Mouse (Mus musculus) WW6 (cell line): ENCODE results near the gene Tlr8.

Experiments used
- DNase-seq: peaks from one replicate; pipeline ENCODE4 v3.0.0-alpha.2; 2013; ENCODE audit warnings: low read depth, low spot score

Gene Tlr8

DNA sequence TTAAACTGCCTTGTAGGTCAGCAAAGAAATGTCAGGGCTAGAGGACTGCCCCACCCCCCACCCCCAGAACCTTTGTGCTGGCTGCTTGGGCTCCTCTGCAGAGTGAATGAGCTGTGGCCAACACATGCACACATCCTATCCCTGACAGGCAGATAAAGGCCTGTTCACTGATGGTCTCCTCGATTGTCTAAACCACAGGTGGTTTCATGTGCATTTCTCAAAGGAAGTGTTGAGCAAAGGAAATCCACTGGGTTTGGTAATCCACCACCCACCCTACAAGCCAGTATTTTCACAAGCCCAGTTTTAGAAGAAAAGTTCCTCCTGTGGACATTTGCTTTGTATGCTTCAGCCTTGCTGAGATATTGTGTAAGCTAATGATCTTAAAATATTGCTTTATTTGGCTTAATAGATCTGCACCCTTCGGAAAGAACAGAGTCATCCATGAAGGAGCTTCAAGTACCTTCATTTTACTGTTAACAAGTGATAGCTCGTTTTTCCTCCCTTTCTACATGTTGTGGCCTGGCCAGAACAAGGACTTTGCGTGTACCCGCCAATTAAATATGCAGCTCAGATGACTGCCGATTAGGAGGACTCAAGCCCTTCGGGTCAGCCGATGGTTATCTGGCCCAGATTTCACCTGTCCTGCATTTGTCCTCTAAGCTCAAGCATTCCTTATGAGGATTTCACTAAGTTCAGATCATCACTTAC is 58.2 kb downstream of the Tlr8 start:
- DNase-seq = no peak

DNA sequence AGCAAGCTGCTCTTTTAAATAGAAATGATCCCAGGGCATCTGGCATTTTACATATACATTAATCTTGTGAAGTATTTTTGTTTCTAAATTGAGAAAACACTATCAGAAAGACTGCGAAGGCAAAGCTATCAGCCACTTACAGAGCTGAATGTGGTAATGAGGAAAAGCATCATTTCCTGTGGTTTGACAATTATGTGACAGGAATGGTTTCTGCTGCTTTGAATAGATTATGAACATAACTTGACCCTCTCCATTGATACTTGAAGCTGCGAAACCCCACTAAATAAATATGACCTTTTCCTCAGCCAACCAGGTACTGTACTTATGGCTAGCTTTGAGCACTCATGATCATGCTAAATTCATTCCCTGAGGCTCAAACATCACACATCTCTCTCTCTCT is 62.8 kb downstream of the Tlr8 start:
- no peak for DNase-seq

DNA sequence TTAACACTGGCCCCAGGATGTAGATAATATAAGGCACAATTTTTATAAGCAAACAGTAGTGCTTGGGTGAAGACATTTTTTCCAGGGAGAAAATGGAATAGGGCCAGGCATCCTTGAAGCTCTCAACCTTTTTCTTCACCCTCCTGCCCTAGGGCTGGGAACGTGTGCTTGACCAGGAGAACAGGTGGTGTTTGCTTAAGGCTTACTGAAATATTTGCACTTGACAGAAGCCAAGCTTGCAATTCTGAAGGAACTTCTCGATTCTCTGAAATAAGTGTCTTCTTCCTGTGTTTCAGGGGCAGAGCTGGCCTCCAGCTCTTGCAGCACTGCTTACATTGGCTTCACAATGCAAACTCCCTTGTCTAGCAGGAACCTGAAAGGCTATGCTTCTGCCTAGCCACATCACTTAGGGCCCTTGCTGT is 68.9 kb downstream of the Tlr8 start:
- DNase-seq = no peak
